Mouse (Mus musculus) hindbrain, embryonic 14.5 days (tissue): ENCODE measurements around the gene Lrg1. TPM values are rescaled to one million over a fixed set of nuclear protein-coding genes. Genes with fewer than 3 reads are reported as not detected.

Experiments
- ATAC-seq: fragments of 200-750 bp; cut with Nextera tagmentation; 2 replicates; pipeline ENCODE4 v1.8.0; 2017; ENCODE audit warnings: moderate number of reproducible peaks, mild to moderate bottlenecking, moderate TSS enrichment, moderate library complexity; ENCODE audit not compliant: low FRiP score
- DNase-seq: peaks from one replicate; pipeline ENCODE4 v3.0.0-alpha.2; 2015; ENCODE audit warnings: low spot score
- H3K27ac ChIP-seq: fragments of 300-500 bp; sonication (generic); 2 replicates; pipeline ENCODE4 v1.5.1; 2014; ENCODE audit warnings: mild to moderate bottlenecking, moderate library complexity
- H3K27me3 ChIP-seq: fragments of 300-500 bp; sonication (generic); 2 replicates; pipeline ENCODE4 v1.6.1; 2014; ENCODE audit warnings: mild to moderate bottlenecking, low read length, mixed read lengths; ENCODE audit not compliant: control insufficient read depth, insufficient read depth
- H3K36me3 ChIP-seq: fragments of 300-500 bp; sonication (generic); replicated peaks from 2 replicates; pipeline ENCODE4 v1.6.1; 2014; ENCODE audit not compliant: control insufficient read depth, insufficient read depth
- H3K4me1 ChIP-seq: fragments of 300-500 bp; sonication (generic); replicated peaks from 2 replicates; pipeline ENCODE4 v1.6.1; 2014; ENCODE audit warnings: antibody characterized with exemption, low read length, mixed read lengths; ENCODE audit not compliant: control insufficient read depth, insufficient read depth
- H3K4me2 ChIP-seq: fragments of 300-500 bp; sonication (generic); replicated peaks from 2 replicates; pipeline ENCODE4 v1.6.1; 2014; ENCODE audit warnings: mild to moderate bottlenecking, moderate library complexity
- H3K4me3 ChIP-seq: fragments of 300-500 bp; sonication (generic); replicated peaks from 2 replicates; pipeline ENCODE4 v1.5.1; 2014; ENCODE audit warnings: mild to moderate bottlenecking, low read length
- H3K9ac ChIP-seq: fragments of 300-500 bp; sonication (generic); 2 replicates; pipeline ENCODE4 v1.6.1; 2014
- H3K9me3 ChIP-seq: fragments of 300-500 bp; sonication (generic); 2 replicates; pipeline ENCODE4 v1.6.1; 2016; ENCODE audit warnings: low read length; ENCODE audit not compliant: control insufficient read depth
- WGBS: fragments of 180-500 bp; shearing (Covaris S2); extraction: QIAGEN DNeasy Blood & Tissue Kit; methylation state at CpG from one replicate; pipeline ENCODE4 v1.1.7; 2014; 5-methylcytosine and 5-hydroxymethylcytosine counted together
- polyA plus RNA-seq: library from polyadenylated mRNA; unstranded; fragments of >200 nt; fragmentation: Nextera tagmentation; extraction: Ambion mirVana; gene quantifications from 2 replicates; pipeline ENCODE4 v1.2.1, GENCODE M21; 2014

Lrg1 gene
- polyA plus RNA-seq, result 0.19 and 0.20 TPM in 2 replicates

- ATAC-seq, result no peak
- Histone ChIP-seq H3K4me1 (no peaks in the 10 kb centered on the region; the same call in none of the 2 replicates), H3K27me3 (peaks cover 78% of the 10 kb centered on the region), H3K9me3 (peaks cover 17% of the 10 kb centered on the region), H3K36me3 (peaks cover 32% of the 10 kb centered on the region), H3K27ac (no peak within 1 kb of the TSS), H3K9ac (no peak within 1 kb of the TSS), H3K4me2 (no peak within 1 kb of the TSS), H3K4me3 (no peak within 1 kb of the TSS)
- 47% methylated on average over 2 of the region's 2 CpGs for WGBS
- no peak for DNase-seq
These were observed at the start of gene Lrg1 for GRCm38 (mm10) chr17:56121826-56122225. Gene Lrg1, minus strand, starts transcription at chr17:56122001.

GRCm38 (mm10) chr17:56171456-56171855, 49.7 kb upstream of the Lrg1 start:
- ATAC-seq (no peak), DNase-seq (no peak)
- Histone ChIP-seq H3K27me3 (no peaks in the 10 kb centered on the region), H3K4me2 (no peak overlapping the region), H3K9ac (no peak overlapping the region), H3K4me1 (no peaks in the 10 kb centered on the region), H3K4me3 (no peak overlapping the region), H3K9me3 (no peaks in the 10 kb centered on the region), H3K27ac (no peak overlapping the region), H3K36me3 (peaks cover 21% of the 10 kb centered on the region)
- WGBS, result 69% methylated on average over 9 of the region's 9 CpGs

DNA sequence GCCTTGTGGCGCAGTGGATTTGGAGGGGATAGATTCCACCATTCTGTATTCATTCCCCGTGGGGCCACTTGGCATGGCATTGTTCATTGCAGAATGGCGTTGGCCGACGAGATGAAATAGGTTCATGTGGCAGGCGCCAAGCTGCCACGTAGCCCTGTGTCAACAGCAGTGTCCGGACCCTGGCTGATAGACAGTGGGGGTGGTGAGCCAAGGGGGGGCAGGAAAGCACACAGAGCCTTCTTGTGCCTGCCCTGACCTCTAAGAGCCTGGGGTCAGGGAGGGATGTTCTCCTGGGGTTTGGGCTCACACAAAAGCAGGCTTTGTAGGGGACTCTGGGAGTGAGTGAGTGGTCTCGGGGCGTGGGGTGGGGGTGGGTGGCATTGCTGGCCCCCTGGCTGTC, 48.8 kb upstream of the Lrg1 start:
- H3K4me3 ChIP-seq, result no peak overlapping the region
- H3K27me3 ChIP-seq, result no peaks in the 10 kb centered on the region
- 0 out of 2 replicates have a peak overlapping the region, but pooled peaks have one; percentile 20 for H3K9ac ChIP-seq
- 26% methylated on average over 10 of the region's 10 CpGs for WGBS
- no peak for DNase-seq
- no peaks in the 10 kb centered on the region for H3K9me3 ChIP-seq
- peak; percentile 25; the same call in 1 of the 2 replicates for ATAC-seq
- peaks cover 13% of the 10 kb centered on the region for H3K36me3 ChIP-seq
- H3K27ac ChIP-seq, result peak overlapping the region; percentile 40
- peaks cover 3% of the 10 kb centered on the region; the same call in 1 of the 2 replicates for H3K4me1 ChIP-seq
- H3K4me2 ChIP-seq, result no peak overlapping the region

- Histone ChIP-seq H3K27me3 (no peaks in the 10 kb centered on the region), H3K4me1 (peaks cover 6% of the 10 kb centered on the region; the same call in 1 of the 2 replicates), H3K27ac (no peak overlapping the region; the same call in 1 of the 2 replicates), H3K4me2 (no peak overlapping the region), H3K9ac (no peak overlapping the region), H3K4me3 (no peak overlapping the region), H3K9me3 (no peaks in the 10 kb centered on the region), H3K36me3 (0 out of 2 replicates have a peak, but pooled peaks cover 6% of the 10 kb centered on the region)
- ATAC-seq (no peak), DNase-seq (no peak)
- WGBS, result 69% methylated on average over 6 of the region's 6 CpGs
These were observed 48.0 kb upstream of the Lrg1 start for GRCm38 (mm10) chr17:56169830-56170229.

- H3K9ac ChIP-seq, result no peak overlapping the region
- WGBS, result 26% methylated on average over 11 of the region's 11 CpGs
- H3K4me1 ChIP-seq, result peaks cover 16% of the 10 kb centered on the region
- H3K36me3 ChIP-seq, result no peaks in the 10 kb centered on the region
- no peak overlapping the region for H3K4me3 ChIP-seq
- no peaks in the 10 kb centered on the region for H3K9me3 ChIP-seq
- H3K27ac ChIP-seq, result peak overlapping the region; percentile 57; the same call in 1 of the 2 replicates
- H3K4me2 ChIP-seq, result 0 out of 2 replicates have a peak overlapping the region, but pooled peaks have one; percentile 10
- no peaks in the 10 kb centered on the region for H3K27me3 ChIP-seq
- no peak for DNase-seq
- ATAC-seq, result no peak
These were observed 43.9 kb upstream of the Lrg1 start for GRCm38 (mm10) chr17:56165671-56166070.

GRCm38 (mm10) chr17:56164510-56164909, 42.7 kb upstream of the Lrg1 start:
- no peak for ATAC-seq
- Histone ChIP-seq H3K27ac (no peak overlapping the region), H3K9me3 (no peaks in the 10 kb centered on the region), H3K4me3 (no peak overlapping the region), H3K4me1 (peaks cover 16% of the 10 kb centered on the region), H3K4me2 (no peak overlapping the region), H3K36me3 (no peaks in the 10 kb centered on the region), H3K27me3 (no peaks in the 10 kb centered on the region), H3K9ac (no peak overlapping the region)
- 78% methylated on average over 3 of the region's 3 CpGs for WGBS
- DNase-seq, result no peak

DNA sequence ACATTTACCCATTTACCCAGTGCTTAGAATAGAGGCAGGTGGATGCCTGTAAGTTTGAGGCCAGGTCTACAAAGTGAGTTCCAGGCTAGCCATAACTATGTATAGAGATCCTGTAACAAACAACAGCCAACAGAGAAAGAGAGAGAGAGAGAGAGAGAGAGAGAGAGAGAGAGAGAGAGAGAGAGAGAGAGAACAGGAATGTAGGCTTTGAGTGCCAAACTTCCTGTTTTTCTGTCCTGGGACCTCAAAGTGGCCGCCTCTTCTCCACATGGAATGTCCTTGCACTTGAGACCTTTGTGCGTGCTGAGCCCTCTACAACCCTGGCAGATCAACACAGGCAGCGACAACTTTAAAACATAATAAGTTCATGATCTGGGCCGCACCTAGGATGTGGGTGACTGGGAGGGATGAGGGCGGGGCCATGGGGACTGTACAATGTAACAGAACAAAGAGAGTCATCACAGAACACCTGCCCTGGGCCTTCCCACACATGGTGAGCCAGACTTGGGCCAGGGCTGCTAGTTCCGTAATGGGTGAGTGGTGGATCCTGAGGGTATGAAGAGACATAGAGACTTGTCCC, 41.8 kb upstream of the Lrg1 start:
- no peak for ATAC-seq
- H3K9ac ChIP-seq, result no peak overlapping the region
- peak overlapping the region; percentile 85; the same call in 1 of the 2 replicates for H3K4me2 ChIP-seq
- WGBS, result 87% methylated on average over 6 of the region's 6 CpGs
- no peak overlapping the region for H3K27ac ChIP-seq
- H3K9me3 ChIP-seq, result no peaks in the 10 kb centered on the region
- H3K36me3 ChIP-seq, result no peaks in the 10 kb centered on the region
- H3K4me1 ChIP-seq, result peaks cover 16% of the 10 kb centered on the region
- no peak for DNase-seq
- no peaks in the 10 kb centered on the region for H3K27me3 ChIP-seq
- no peak overlapping the region for H3K4me3 ChIP-seq

DNA sequence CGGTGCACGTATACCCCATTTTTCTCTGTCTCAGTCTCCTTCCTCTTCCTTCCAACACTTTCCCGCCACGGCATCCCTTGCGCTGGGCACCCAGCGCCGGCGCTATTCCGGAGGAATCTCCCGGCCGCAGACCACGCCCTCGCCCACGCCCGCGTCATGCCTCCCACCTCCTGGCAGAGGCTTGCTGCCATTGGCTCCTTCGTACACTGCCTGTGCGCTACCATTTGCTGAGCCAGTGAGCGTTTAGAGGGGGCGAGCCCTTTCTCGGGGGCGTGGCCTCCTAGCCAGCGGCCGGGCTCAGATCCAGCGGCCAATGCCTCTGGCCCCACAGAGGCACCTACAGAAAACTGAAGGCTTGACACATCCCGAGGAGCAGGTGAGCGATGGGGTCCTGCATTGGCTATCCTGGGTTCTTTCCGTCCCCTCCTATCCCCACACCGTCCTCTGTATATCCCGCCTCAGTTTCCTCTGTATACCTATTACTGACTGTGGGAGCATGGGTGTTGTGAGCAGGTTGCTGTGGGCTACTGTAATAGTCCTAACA, 40.5 kb upstream of the Lrg1 start, which contains the start of gene Tnfaip8l1:
Gene Tnfaip8l1 (plus strand): TSS at position 247 of the 544 bp plus-strand sequence.
- Histone ChIP-seq H3K4me1 (peaks cover 16% of the 10 kb centered on the region), H3K9me3 (no peaks in the 10 kb centered on the region), H3K9ac (peak within 1 kb of the TSS; percentile 59), H3K27ac (no peak within 1 kb of the TSS), H3K27me3 (no peaks in the 10 kb centered on the region; the same call in 1 of the 2 replicates), H3K36me3 (no peaks in the 10 kb centered on the region), H3K4me3 (peak within 1 kb of the TSS; percentile 42), H3K4me2 (peak within 1 kb of the TSS; percentile 85)
- DNase-seq (peak; percentile 86), ATAC-seq (peak; percentile 97)
- 1% methylated on average over 30 of the region's 30 CpGs for WGBS

GRCm38 (mm10) chr17:56159729-56160128, 37.9 kb upstream of the Lrg1 start:
- H3K4me2 ChIP-seq, result no peak overlapping the region
- H3K27ac ChIP-seq, result no peak overlapping the region
- 5% methylated on average over 9 of the region's 9 CpGs for WGBS

More at GRCm38 (mm10) chr17:56159729-56160128, 37.9 kb upstream of the Lrg1 start:
- no peak overlapping the region for H3K9ac ChIP-seq
- ATAC-seq, result no peak
- peak; percentile 75 for DNase-seq
- no peaks in the 10 kb centered on the region for H3K36me3 ChIP-seq
- no peak overlapping the region for H3K4me3 ChIP-seq
- H3K4me1 ChIP-seq, result peaks cover 11% of the 10 kb centered on the region
- peaks cover 6% of the 10 kb centered on the region for H3K27me3 ChIP-seq
- no peaks in the 10 kb centered on the region for H3K9me3 ChIP-seq
